Mouse (Mus musculus) c-Kit-positive CD71-negative TER-119-negative erythroid progenitor cells, embryonic 14.5 days (primary cell): ENCODE data around the gene Zfp990.
"Not testable (repeated sequence)": the region's sequence is repeated elsewhere in the genome, so short reads cannot be mapped to it uniquely, and the experiment has no call there.

Experiments
- DNase-seq: peaks from one replicate; pipeline ENCODE4 v3.0.0-alpha.2; 2013; ENCODE audit warnings: low read depth

Zfp990 gene

DNA sequence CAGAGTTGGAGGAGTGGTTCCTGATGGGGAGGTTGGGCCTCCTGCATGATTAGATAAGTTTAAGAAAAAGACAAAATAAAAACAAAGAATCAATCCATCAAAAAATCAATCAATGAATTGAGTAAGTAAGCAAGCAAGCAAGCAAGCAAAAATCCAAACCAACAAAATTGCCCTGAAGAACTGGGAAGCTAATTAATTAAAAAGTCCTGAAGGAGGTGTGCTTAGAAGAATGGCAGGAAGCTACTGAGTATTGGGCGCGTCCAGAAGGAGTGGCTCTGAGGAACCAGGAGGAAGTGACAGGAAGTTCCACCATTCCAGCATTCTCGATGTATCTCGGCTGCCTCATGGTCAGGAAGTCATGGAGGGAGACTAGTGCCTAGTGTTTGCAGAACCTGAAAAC, at the start of gene Zfp990:
TSS of gene Zfp990 (plus strand) at position 301 of the 400 bp plus-strand sequence.
- DNase-seq, result not testable (repeated sequence)

DNA sequence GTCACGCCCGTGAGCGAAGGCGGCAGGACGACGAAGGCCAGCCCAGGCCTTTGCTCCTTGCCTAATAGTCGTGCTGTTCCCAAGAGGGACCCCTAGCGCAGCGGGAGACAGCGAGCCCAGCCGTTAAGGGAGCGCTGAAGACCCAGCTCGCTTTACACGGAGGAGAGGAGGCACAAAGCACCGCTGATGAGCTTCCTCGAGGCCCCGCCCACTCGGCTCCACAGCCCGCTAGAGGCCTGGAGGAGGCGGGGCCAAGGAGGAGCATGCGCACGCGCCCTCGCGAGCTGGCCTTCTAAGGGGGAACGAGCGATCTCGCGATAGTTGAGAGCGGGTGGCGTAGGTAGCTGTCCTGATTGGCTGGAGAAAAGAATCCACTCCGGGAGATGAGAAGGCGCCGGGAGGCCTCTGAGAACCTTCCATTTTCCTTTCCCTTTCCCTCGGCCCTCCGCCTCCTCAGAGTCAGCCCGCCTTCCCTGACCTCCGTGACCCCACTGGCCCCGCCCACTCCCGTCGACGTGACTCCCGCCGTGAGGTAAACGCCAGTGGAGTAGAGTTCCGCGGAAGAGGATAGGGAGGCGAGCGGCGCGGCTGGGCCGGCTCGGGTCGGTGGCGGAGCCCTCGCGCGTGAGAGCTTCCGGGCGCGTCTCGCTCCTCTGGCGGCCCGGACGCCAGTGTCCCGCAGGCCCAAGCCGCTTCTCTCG, 46.9 kb upstream of the Zfp990 start:
- not testable (repeated sequence) for DNase-seq

DNA sequence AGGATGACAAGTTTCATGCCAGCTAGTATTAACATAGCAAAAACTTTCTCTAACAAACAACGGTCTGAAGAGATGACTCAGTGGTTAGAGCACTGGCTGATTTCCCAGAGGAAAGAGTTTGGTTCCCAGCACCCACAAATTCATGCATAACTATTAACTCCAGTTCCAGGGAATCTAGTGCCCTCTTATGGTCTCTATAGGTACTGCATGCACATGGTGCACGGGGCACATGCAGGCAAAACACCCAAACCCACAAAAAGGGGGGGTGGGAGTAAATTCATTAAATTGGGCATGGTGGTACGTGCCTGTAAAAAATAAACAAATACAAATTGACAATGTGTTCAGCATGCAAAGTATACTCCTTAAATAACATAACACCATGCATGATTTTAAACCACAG, 32.4 kb upstream of the Zfp990 start:
- no peak for DNase-seq

DNA sequence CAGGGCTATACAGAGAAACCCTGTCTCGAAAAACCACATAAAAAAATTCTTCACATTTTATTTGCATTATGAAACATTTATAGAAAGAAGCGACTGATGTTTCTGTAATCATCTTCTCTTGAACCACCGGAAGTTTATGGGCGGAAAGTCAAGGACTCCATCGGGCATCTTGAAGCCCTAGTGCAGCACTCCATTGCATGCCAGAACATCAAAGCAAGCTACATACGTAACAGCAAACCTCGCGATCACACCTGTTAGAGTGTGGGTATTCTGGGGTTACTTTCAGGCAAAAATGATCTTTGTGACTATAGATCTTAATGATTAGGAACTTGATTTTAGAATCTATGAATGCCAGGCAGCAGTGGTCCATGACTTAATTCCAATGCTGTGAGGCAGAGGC, 29.9 kb upstream of the Zfp990 start:
- DNase-seq, result not testable (repeated sequence)

DNA sequence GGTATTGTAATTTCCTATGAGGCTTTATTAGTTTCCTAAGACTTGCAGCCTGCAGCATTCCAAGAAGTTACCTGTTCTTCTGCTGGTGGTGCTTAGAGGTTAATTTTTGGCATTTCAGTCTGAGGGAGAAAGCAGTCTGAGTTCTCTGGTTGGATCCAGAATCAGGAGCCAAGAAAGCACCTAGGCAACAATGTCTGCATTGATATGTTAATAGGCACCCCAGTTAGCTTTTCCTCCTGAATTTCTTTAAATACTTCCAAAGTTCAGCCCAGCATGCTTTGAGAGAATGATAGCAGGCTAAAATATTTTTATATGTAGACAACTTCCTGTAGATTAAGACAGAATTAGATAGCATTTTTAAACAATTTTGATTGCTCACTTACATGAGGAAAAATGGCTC, 21.2 kb upstream of the Zfp990 start:
- no peak for DNase-seq

DNA sequence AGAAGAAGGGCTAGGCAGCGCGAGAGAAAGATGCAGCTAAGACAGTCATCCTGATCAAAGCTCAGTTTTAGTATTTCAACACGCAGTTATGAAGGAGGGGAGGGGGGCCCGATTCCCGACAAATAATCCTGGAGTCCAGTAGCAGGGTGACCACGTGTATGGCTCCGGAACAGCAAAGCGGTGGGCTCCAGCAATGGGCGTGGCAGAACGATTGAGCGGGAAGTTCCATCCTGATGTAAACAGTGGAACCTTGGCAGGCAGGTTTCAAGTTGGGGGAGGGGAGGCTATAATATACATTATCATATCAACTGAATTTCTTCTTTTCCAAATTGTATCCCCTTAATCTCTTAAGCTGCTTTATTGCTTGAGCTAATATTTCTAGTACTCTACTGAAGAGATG, 18.4 kb upstream of the Zfp990 start:
- no peak for DNase-seq

DNA sequence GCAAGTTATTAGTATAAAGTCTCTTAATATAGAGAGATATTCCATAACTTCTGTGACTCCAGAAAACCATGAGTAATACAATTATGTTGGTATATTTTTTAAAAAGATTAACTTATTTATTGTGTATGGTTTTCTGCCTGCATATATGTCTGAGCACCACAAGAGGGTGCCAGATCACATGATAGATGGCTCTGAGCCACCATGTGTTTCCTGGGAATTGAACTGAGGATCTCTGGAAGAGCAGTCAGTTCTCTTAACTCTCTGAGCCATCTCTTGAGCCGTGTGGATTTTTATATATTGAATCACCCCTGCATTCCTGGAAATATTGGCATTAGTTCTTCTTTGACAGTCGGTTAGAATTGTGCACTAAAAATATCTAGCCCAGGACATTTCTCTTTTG, 17.2 kb upstream of the Zfp990 start:
- DNase-seq, result not testable (repeated sequence)

DNA sequence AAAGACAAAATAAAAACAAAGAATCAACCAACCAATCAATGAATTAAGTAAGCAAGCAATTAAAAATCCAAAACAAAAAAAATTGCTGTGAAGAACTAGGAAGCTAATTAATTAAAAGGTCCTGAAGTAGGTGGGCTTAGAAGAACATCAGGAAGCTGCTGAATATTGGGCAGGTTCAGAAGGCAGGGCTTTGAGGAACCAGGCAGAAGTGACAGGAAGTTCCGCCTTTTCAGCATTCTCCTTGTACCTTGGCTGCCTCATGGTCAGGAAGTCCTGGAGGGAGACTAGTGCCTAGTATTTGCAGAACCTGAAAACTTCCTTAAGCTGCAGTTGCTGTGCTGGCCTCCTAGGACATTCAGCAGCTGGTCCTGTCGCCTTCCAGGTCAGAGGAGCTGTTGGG, 4.1 kb downstream of the Zfp990 start:
- not testable (repeated sequence) for DNase-seq

DNA sequence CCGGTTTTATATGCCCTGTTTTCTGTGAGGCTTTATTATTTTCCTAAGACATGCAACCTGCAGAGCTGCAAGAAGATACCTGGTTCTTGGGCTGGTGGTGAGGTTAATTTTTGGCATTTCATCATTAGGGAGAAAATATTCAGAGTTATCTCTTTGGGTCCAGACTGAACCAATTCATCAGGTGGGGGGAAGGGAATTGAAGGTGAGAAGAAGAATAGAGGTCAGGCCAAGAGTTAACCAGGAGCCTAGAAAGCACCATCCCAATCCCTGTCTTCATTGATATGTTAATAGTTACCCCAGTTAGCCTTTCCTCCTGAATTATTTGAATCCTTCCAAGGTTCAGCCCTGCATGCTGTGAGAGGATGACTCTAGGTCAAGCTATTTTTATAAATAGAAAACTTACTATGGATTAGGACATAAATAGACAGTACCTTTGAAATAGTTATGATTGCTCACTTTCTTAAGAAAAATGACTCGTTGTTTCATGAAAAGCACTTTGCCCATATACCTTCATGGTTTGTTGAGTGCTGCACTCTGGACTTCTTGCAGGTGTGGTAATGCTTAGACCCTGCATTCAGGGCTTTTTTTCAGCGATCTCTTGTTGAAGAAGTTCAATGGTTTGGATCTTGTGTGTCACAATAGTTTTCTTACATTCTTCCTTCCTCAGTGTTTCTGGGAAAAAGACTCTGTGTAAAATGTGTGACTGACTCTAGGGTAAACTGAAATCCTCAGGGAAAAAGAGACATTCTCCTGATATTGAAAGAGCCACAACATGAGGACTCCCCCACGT, 5.4 kb downstream of the Zfp990 start:
- DNase-seq, result not testable (repeated sequence)

DNA sequence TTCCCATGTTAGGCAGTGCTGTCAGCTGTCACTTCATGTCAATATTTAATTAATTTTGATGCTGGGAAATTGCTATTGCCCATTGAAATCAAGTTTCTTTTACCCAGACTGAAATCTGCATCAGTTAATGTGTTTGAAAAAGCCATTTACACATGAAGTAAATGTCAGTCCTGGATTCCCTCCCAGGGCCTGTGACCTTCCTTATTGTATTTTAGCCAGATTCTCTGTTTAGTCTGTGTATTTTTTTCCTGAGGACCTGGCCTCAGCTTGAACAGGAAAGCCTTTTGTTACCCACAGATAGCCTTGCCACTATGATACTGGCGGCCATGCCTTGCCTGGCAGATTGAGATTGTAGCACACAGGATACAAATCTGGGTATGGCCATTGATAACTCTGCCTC, 6.8 kb downstream of the Zfp990 start:
- not testable (repeated sequence) for DNase-seq

DNA sequence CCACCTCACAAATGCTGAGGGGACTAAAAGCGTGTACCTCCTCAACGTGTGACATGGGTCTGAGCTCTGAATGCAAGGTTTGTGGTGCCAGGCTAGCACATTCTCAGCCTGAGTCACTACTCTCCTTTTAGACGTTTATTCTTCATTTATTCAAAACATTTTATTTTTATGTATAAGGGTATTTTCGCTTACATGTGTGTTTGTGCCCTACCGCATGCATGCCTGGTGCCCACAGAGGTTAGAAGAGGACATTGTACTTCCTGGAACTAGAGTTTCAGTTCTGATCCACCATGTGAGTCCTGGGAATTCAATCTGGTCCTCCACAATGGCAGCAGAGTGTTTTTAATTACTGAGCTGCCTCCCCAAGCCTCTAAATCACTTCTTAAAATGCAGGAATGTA, 33.3 kb downstream of the Zfp990 start:
- not testable (repeated sequence) for DNase-seq

DNA sequence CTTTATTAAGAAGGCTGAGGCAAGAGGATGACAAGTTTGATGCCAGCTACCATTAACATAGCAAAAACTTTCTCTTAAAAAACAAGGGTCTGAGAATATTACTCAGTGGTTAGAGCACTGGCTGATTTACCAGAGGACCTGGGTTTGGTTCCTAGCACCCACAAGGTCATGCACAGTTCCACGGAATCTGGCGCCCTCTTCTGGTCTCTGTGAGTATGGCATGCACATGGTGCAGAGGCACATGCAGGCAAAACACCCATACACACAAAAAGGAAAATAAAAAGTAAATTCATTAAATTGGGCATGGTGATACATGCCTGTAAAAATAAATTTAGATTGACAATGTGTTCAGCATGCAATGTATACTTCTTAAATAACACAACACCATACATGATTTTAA, 34.5 kb downstream of the Zfp990 start:
- not testable (repeated sequence) for DNase-seq

DNA sequence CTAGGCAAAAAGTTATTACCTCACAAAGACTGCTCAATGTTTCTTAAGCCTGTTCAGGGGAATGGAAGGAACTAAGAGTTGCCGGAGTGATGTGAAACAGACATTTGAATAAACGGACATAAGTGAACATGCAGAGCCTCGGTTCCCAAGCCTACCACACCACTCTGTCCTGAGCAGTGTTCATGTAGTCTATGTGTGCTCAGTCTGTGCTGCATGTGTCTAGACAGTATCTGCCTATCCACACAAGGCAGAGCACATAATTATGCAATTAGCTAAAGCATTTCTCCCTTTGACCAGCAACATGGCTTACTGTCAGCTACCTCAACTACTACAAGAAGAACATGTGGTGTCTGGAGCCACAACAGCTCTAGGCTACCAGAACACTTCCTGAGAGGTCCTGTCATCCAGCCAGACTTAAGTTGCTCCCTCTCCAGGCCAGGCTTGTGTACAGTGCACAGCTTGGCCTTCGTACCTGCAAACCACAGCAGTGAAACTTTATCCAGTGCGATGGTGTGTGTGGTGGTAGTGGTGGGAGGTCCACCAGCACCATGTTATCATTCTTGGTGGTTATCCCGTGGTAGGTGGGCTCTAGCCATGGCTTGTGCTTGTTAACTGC, 35.3 kb downstream of the Zfp990 start:
- DNase-seq, result not testable (repeated sequence)

DNA sequence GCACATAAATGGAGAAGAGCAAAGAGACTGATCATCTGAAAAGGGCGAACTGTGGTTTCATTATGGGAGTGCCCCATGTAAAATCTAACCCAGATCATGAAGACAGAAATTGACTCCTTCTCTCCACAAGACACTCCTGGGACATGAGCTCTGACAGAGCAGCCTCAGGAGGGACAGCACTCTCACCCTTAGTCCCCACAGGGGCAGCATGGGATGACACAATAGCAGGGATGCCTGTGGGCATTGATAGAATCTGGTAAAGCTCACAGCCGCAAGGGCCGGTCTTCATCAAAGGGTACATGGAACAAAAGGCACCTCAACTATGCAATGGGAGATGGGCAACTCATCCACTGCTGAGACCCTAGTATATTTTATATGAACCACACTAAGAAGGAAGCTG, 35.9 kb downstream of the Zfp990 start:
- DNase-seq, result not testable (repeated sequence)

DNA sequence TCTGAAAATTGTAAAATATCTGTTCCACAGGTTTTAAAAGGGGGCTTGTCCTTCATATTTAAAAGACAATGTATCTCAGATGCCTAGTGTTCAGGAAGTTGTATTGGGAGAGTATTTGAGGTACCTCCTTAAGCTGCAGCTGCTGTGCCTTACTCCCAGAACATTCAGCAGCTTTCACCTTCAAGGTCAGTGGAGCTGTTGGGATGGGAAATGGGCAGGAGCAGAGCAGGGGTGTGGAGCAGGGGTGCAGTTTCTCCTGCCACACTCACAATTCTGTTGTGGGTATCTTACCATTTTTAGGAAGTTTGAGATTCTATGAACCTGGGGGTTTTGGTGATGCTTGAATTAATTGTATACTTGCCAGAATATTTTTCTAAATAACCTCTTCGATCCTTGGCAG, 46.1 kb downstream of the Zfp990 start:
- no peak for DNase-seq

DNA sequence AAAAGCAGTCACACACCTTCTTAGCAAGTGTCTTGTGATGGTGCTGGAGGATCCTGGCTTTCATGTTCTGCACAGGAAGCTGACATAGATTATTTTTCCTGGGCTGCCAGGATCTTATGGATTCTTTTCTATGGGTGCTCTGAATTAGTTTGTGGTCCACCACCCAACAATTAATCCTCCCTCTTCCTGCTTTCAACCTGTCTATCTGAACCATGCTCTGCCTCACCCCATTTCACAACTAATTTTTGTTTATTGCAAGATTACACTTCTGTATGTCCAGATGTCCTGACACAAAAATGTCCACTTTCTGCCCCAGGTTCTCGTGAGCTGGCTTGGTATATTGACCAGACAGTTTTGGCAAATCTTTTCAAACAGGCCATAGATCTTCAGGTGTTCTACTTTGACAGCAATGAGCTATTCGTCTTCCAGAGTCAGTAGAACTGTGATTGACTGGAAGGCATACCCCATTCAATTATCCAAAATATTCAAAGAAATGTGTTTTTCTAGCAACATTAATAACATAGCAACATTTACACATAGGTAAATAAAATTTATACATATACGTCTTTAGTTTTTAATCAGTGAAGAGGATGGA, 49.0 kb downstream of the Zfp990 start:
- no peak for DNase-seq

DNA sequence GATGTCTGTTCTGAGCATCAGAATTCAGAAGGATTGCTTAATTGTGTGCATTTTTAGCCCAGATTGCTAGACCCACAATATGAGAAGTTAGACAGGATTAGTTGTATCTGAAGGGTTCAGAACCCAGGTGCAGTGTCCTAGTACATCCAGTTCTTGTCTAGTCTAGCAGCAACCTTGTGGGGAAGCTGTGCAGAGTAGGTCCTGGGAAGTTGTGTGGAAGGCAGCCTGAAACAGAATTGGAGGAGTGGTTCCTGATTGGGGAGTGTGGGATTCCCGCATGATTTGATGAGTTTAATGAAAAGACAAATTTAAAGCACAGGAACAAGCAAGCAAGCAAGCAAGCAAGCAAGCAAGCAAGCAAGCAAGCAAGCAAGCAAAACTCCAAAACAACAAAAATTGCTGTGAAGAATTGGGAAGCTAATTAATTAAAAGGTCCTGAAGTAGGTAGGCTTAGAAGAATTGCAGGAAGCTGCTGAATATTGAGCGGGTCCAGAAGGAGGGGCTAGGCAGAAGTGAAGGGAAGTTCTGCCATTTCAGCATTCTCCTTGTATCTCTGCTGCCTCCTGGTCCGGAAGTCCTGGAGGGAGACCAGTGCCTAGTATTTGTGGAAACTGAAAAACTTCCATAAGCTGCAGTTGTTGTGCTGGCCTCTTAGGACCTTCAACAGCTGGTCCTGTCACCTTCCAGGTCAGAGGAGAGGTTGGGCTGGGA, 53.7 kb downstream of the Zfp990 start:
- no peak for DNase-seq

DNA sequence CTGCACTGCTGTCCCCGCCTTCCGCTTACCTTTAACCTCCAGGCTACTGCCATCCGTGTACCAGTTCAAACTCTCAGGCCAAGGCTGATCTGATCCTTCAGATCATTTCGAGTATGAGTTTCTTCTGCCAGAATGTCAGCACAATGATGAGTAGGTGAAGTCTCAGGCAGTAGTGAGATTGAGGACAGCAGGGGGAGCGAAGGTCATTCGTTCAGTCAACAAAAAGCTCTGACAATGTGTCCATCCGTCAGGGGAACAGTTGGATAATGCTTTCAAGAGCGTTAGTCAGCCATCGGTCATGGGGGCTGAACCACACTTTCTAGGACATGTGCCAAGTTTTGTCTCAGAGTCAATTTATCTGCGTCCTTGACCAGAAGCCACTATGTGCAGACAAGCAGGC, 59.9 kb downstream of the Zfp990 start:
- not testable (repeated sequence) for DNase-seq

DNA sequence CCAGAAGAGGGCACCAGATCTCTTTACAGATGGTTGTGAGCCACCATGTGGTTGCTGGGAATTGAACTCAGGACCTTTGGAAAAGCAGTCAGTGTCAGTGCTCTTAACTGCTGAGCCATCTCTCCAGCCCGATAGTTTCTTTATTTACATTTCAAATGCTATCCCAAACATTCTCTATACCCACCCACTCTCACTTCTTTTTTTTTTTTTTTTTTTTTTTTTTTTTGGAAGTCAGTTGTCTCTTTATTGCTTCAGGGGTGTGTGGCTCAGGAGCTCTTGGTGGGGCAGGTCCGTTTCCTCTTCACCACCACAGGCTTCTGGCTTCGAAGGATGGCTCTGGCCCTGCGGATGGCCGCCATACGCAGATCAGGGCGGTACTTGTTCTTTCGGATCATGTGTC, 66.1 kb downstream of the Zfp990 start:
- DNase-seq, result not testable (repeated sequence)

DNA sequence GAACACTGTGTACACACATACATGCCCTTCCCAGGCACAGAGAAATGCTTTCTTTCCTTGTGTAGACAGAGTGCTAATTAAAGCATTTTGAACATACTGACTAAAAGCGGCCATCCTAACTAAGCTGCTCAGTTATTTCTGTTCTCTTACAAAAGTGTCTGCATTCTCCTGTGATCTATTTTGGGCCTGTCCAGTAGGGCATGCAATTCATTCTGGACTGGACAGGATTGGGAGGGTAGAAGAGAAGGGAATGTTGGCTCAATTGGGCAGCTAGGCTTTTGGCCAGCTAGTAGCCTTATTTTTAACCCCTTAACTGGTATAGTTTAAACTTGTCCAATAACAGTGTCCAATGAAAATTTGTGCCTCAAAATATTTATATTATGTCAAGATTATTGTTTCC, 69.8 kb downstream of the Zfp990 start:
- DNase-seq, result not testable (repeated sequence)

DNA sequence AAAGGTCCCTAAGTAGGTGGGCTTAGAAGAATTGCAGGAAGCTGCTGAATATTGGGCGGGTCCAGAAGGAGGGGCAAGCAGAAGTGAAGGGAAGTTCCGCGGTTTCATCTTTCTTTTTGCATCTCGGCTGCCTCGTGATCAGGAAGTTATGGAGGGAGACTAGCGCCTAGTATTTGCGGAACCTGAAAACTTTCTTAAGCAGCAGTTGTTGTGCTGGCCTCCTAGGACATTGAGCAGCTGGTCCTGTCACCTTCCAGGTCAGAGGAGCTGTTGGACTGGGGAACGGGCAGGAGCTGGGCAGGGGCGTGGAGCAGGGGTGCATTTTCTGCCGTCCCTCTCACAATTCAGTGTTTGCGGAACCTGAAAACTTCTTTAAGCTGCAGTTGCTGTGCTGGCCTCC, 74.5 kb downstream of the Zfp990 start, which contains the start of gene Gm13212:
TSS of gene Gm13212 (plus strand) at position 89 of the 400 bp plus-strand sequence.
- DNase-seq, result peak; percentile 64

DNA sequence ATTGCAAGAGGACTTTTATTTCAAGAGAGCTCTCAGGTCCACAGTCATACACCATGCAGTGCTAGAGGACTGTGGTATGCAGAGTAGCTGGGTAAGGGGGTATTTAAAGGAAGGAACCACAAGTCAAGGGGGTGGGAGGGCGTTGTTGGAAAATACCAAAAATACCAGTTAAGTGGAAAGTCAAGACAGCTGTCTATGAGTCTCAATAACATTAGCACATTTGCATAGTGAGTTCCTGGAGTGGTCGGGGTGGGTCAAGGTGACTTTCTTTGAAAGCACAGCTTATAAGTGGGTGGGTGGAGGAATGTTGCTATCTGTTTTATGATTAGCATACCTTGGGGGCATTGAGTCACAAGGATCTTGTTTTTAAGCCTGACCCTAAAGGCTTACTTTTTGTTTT, 75.5 kb downstream of the Zfp990 start:
- not testable (repeated sequence) for DNase-seq
